Mouse (Mus musculus) midbrain, embryonic 11.5 days (tissue): ENCODE data around the gene Islr. TPM values are rescaled to one million over a fixed set of nuclear protein-coding genes. Genes with fewer than 3 reads are reported as not detected.
"Not testable (repeated sequence)": the region's sequence is repeated elsewhere in the genome, so short reads cannot be mapped to it uniquely, and the experiment has no call there.

Experiments
- ATAC-seq: fragments of 200-750 bp; cut with Nextera tagmentation; 2 replicates; pipeline ENCODE4 v1.8.0; 2017; ENCODE audit warnings: moderate TSS enrichment, moderate library complexity; ENCODE audit not compliant: low FRiP score
- DNase-seq: peaks from one replicate; pipeline ENCODE4 v3.0.0; 2015; ENCODE audit warnings: low spot score; ENCODE audit errors: missing footprints
- H3K27ac ChIP-seq: fragments of 300-500 bp; sonication (generic); 2 replicates; pipeline ENCODE4 v1.5.1; 2014; ENCODE audit warnings: low read depth, low read length
- H3K27me3 ChIP-seq: fragments of 300-500 bp; sonication (generic); 2 replicates; pipeline ENCODE4 v1.6.1; 2014; ENCODE audit warnings: mild to moderate bottlenecking, low read length, moderate library complexity, mixed read lengths; ENCODE audit not compliant: control insufficient read depth, insufficient read depth
- H3K36me3 ChIP-seq: fragments of 300-500 bp; sonication (generic); 2 replicates; pipeline ENCODE4 v1.6.1; 2014; ENCODE audit warnings: mild to moderate bottlenecking, low read length, moderate library complexity, mixed read lengths; ENCODE audit not compliant: control insufficient read depth, insufficient read depth
- H3K4me1 ChIP-seq: fragments of 300-500 bp; sonication (generic); 2 replicates; pipeline ENCODE4 v1.6.1; 2014; ENCODE audit warnings: low read length; ENCODE audit not compliant: control insufficient read depth, insufficient read depth
- H3K4me2 ChIP-seq: fragments of 300-500 bp; sonication (generic); 2 replicates; pipeline ENCODE4 v1.6.1; 2014; ENCODE audit warnings: mild to moderate bottlenecking, moderate library complexity
- H3K4me3 ChIP-seq: fragments of 300-500 bp; sonication (generic); 2 replicates; pipeline ENCODE4 v1.5.1; 2014; ENCODE audit warnings: low read depth, low read length
- H3K9ac ChIP-seq: fragments of 300-500 bp; sonication (generic); 2 replicates; pipeline ENCODE4 v1.6.1; 2014; ENCODE audit warnings: low read length
- H3K9me3 ChIP-seq: fragments of 300-500 bp; sonication (generic); 2 replicates; pipeline ENCODE4 v1.6.1; 2016; ENCODE audit warnings: low read length; ENCODE audit not compliant: control insufficient read depth
- WGBS: fragments of 180-500 bp; shearing (Covaris S2); extraction: QIAGEN DNeasy Blood & Tissue Kit; methylation state at CpG from one replicate; pipeline ENCODE4 v1.1.7; 2014; 5-methylcytosine and 5-hydroxymethylcytosine counted together
- polyA plus RNA-seq: library from polyadenylated mRNA; unstranded; fragments of >200 nt; fragmentation: Nextera tagmentation; extraction: Ambion mirVana; gene quantifications from 2 replicates; pipeline ENCODE4 v1.2.1, GENCODE M21; 2014

The Islr gene
- 13.0 and 13.9 TPM in 2 replicates for polyA plus RNA-seq

DNA sequence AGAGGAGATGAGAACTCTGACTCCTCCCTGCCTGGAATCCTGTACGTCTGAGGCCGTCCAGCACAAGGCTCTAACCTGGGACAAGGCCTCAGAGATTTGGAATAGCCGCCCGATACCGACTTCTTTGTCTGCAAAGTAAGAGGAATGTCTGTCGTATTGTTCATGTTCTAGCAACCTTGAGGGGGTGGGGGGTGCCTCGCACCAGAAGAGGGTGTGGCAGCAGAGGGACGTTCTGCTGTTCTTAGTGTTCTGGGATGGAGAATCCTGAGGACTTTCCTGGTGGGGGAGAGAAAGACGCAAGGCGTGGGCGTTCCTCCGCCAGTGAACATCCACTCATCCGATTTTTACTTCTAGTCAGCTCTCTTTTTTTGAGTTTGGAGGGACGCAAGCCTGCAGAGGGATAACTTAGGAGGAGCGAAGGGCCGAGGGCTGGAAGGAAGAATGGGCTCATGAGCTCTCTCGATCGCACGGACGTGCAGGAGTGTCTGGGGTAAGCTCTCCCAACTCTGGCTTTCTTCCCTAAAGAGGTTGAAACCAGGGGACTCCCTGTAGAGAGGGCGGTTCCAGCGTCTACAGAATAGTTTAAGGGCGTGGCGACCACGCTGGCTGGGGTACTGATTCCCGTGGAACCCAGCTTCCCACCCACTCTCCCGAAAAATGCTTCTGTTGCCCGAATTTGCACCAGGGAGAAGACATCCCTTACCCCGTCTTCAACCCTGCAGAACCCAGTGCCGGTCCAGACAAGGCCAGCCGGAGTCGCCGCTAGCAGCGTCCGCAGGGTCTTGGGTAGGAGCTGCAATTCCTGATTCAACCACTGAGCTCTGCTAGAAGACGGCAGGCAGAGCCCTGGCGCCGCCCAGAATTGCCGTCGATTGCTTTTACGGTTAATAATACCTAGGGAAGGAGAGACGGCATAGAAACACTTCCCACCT lies at the start of gene Islr, which contains the start of gene Islr2:
Gene Islr (minus strand): TSS at position 791 of the 932 bp plus-strand sequence.
Gene Islr2 (minus strand): TSS at position 804 of the 932 bp plus-strand sequence.
- Histone ChIP-seq H3K27ac (peak within 1 kb of the TSS; percentile 55; the same call in 1 of the 2 replicates), H3K4me1 (peaks cover 29% of the 10 kb centered on the region), H3K9ac (peak within 1 kb of the TSS; percentile 60), H3K27me3 (peaks cover 56% of the 10 kb centered on the region), H3K4me2 (peak within 1 kb of the TSS; percentile 49), H3K4me3 (peak within 1 kb of the TSS; percentile 32), H3K9me3 (no peaks in the 10 kb centered on the region), H3K36me3 (no peaks in the 10 kb centered on the region)
- 1% methylated on average over 42 of the region's 42 CpGs for WGBS
- DNase-seq, result peak; percentile 97
- ATAC-seq, result peak; percentile 68

GRCm38 (mm10) chr9:58253805-58254122 lies 49.7 kb upstream of the Islr start:
- Histone ChIP-seq H3K9ac (peak overlapping the region; percentile 67), H3K4me1 (peaks cover 12% of the 10 kb centered on the region), H3K4me2 (peak overlapping the region; percentile 71), H3K4me3 (peak overlapping the region; percentile 62)
- H3K36me3 ChIP-seq, H3K9me3 ChIP-seq, H3K27ac ChIP-seq, ATAC-seq, H3K27me3 ChIP-seq, DNase-seq: not testable (repeated sequence)
- WGBS, result 73% methylated on average over 5 of the region's 5 CpGs

DNA sequence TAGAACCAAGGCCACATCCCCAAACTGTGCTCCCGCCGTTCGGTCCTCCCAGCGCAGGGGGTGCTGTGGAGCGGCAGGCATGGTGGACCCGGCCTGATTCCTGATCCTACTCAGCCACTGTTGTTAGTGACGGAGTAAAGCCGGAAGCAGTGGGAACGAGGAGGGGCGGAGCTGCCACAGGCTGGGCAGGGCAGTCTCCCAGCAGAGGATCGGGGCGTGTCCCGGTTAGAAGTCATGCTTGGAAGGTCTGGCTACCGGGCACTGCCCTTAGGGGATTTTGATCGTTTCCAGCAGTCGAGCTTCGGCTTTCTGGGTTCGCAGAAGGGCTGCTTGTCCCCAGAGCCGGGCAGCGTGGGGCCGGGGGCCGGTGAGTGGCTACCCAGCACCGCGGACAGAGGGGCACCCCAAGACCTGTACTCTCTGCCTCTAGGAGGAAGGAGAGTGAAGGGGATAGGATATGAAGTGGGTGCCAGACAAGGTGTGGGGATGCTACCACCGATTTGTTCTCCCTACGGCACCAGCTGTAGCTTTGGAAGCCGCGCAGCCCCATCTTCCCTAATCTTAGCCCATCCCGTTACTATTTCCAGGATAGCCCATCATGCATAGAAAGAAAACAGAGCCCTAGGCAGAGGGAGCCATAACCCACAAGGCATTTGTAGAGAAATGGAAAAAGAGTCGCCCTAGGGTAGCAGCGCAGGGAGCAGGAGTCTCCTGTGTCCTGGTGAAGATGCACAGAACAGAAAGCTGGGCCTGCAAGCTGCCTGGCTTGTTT lies 49.1 kb upstream of the Islr start, which contains the start of gene Stoml1:
Gene Stoml1 (plus strand): TSS at position 132 of the 772 bp plus-strand sequence.
- Histone ChIP-seq H3K36me3 (0 out of 2 replicates have a peak, but pooled peaks cover 6% of the 10 kb centered on the region), H3K27ac (no peak within 1 kb of the TSS), H3K4me2 (peak within 1 kb of the TSS; percentile 71), H3K4me1 (peaks cover 17% of the 10 kb centered on the region), H3K4me3 (peak within 1 kb of the TSS; percentile 62), H3K9me3 (no peaks in the 10 kb centered on the region), H3K27me3 (no peaks in the 10 kb centered on the region), H3K9ac (peak within 1 kb of the TSS; percentile 67)
- ATAC-seq (peak; percentile 97), DNase-seq (peak; percentile 100)
- 2% methylated on average over 31 of the region's 31 CpGs for WGBS

DNA sequence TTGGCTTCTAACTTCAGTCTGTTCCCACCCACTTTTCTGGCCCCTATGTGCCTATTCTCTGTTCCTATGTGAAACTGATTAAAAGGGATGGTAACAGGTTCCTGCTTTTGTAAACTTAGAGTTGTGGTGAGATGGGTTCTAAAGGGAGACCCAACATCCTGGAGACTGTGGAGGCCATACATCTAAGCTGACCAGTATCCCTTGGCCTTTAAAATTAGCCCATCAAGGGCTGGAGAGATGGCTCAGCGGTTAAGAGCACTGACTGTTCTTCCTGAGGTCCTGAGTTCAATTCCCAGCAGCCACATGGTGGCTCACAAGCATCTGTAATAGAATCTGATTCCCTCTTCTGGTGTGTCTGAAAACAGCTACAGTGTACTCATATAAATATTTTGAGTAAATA lies 46.6 kb upstream of the Islr start:
- not testable (repeated sequence) for ATAC-seq, H3K27ac ChIP-seq, H3K36me3 ChIP-seq, H3K9me3 ChIP-seq, H3K9ac ChIP-seq, H3K4me2 ChIP-seq, H3K27me3 ChIP-seq, H3K4me3 ChIP-seq
- H3K4me1 ChIP-seq, result peaks cover 19% of the 10 kb centered on the region
- 91% methylated on average over 1 of the region's 1 CpGs for WGBS
- peak; percentile 57 for DNase-seq

DNA sequence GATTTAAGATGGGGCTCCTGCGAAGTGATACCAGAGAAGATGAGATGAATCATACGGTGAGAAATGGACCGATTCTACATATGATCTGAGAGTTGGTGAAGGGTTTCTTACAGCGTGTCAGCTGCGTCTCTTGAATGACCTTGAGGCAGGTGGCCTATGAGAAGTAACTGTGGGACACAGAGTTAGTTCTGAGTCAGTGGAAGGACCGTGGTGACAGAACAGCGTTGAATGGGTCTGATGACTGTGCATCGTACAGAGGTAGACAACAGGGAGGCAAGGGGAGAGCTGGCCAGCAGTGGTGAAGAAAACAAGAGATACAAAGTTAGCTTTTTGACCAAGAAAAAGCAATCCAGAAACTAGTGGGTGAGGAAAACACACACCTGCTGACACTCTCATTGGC lies 46.2 kb upstream of the Islr start:
- Histone ChIP-seq H3K27me3 (no peaks in the 10 kb centered on the region), H3K4me1 (peaks cover 19% of the 10 kb centered on the region), H3K36me3 (no peaks in the 10 kb centered on the region), H3K4me2 (peak overlapping the region; percentile 66), H3K9ac (no peak overlapping the region; the same call in 1 of the 2 replicates), H3K4me3 (no peak overlapping the region), H3K9me3 (no peaks in the 10 kb centered on the region), H3K27ac (no peak overlapping the region)
- 79% methylated on average over 8 of the region's 8 CpGs for WGBS
- no peak for ATAC-seq
- DNase-seq, result peak; percentile 84

- Histone ChIP-seq H3K36me3 (no peaks in the 10 kb centered on the region), H3K9me3 (no peaks in the 10 kb centered on the region), H3K4me3 (peak within 1 kb of the TSS; percentile 45), H3K9ac (peak within 1 kb of the TSS; percentile 78), H3K4me1 (peaks cover 19% of the 10 kb centered on the region), H3K27me3 (no peaks in the 10 kb centered on the region), H3K27ac (peak within 1 kb of the TSS; percentile 22; the same call in 1 of the 2 replicates), H3K4me2 (peak within 1 kb of the TSS; percentile 66)
- ATAC-seq, result no peak
- WGBS, result under 1% methylated on average over 16 of the region's 16 CpGs
- DNase-seq, result peak; percentile 94
Observed at GRCm38 (mm10) chr9:58249592-58250192, 45.6 kb upstream of the Islr start, which contains the start of gene Pml. Pml (minus strand) TSS chr9:58249786.

- WGBS, result 49% methylated on average over 7 of the region's 7 CpGs
- Histone ChIP-seq H3K4me1 (peaks cover 19% of the 10 kb centered on the region), H3K9me3 (no peaks in the 10 kb centered on the region), H3K4me3 (peak overlapping the region; percentile 45), H3K36me3 (no peaks in the 10 kb centered on the region; the same call in 1 of the 2 replicates), H3K9ac (peak overlapping the region; percentile 78), H3K27me3 (no peaks in the 10 kb centered on the region), H3K27ac (no peak overlapping the region), H3K4me2 (peak overlapping the region; percentile 66)
- peak; percentile 78 for DNase-seq
- ATAC-seq, result no peak
Observed at GRCm38 (mm10) chr9:58248746-58249413, 44.8 kb upstream of the Islr start.

DNA sequence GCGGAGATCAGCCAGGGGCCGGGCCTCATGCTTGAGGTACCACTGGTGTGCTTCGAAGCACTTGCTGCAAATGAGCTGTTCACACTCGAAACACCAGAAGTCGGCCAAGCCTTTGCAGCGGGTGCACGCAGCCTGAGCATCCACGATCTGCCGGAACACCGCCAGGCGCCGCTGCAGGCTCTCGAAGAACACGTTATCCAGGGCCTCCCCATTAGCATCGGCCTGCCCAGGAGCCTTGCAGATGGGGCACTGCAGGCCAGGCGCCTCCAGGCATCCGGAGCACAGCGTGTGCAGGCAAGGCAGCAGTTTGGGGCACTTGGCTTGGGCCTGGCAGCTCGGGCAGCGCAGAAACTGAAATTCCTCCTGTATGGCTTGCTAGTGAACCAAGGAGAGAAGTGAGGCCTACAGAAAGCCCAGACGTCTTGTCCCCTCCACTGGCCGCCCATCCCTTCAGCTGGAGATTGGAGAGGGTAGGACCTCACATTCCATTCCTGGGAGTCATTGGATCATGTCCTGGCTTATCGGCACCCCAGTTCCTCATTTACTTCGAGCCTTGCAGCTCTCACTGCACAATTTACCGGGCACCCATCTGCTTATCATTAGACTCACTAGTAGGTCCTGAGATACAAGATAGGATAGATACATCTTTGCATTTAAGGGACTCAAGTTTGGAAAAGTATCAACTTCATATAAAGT lies 43.1 kb upstream of the Islr start:
- peak; percentile 97 for DNase-seq
- no peaks in the 10 kb centered on the region for H3K9me3 ChIP-seq
- H3K9ac ChIP-seq, result peak overlapping the region; percentile 41
- H3K4me1 ChIP-seq, result peaks cover 15% of the 10 kb centered on the region; the same call in 1 of the 2 replicates
- H3K27me3 ChIP-seq, result no peaks in the 10 kb centered on the region
- H3K27ac ChIP-seq, result no peak overlapping the region
- peak; percentile 73 for ATAC-seq
- WGBS, result 13% methylated on average over 25 of the region's 25 CpGs
- peak overlapping the region; percentile 27 for H3K4me2 ChIP-seq
- H3K4me3 ChIP-seq, result 0 out of 2 replicates have a peak overlapping the region, but pooled peaks have one; percentile 15
- H3K36me3 ChIP-seq, result no peaks in the 10 kb centered on the region; the same call in 1 of the 2 replicates
